Mouse (Mus musculus) CH12.LX (cell line): ENCODE measurements around the gene Smim1.

Source experiments
- EP300 ChIP-seq: IDR thresholded peaks from 2 replicates; pipeline ENCODE4 v1.6.1; 2011; ENCODE audit warnings: low read length, improper control_type of control experiment
- MAX ChIP-seq: IDR thresholded peaks from 2 replicates; pipeline ENCODE4 v1.6.1; 2011; ENCODE audit warnings: low read length, improper control_type of control experiment
- NRF1 ChIP-seq: IDR thresholded peaks from 2 replicates; pipeline ENCODE4 v1.6.1; 2014; ENCODE audit warnings: low read depth, mild to moderate bottlenecking, inconsistent platforms, low read length, improper control_type of control experiment, moderate library complexity
- ZKSCAN1 ChIP-seq: IDR thresholded peaks from 2 replicates; pipeline ENCODE4 v1.6.1; 2012; ENCODE audit warnings: low read depth, inconsistent platforms, low read length, improper control_type of control experiment, borderline replicate concordance

GRCm38 (mm10) chr4:154022407-154022806 is 3.6 kb downstream of the Smim1 start:
- TF ChIP-seq EP300 = no peak
- no peak for TF ChIP-seq NRF1
- no peak for TF ChIP-seq ZKSCAN1
- TF ChIP-seq MAX = no peak
